ENCODE assay signal across 8 mouse cellular contexts in the genomic region with DNA sequence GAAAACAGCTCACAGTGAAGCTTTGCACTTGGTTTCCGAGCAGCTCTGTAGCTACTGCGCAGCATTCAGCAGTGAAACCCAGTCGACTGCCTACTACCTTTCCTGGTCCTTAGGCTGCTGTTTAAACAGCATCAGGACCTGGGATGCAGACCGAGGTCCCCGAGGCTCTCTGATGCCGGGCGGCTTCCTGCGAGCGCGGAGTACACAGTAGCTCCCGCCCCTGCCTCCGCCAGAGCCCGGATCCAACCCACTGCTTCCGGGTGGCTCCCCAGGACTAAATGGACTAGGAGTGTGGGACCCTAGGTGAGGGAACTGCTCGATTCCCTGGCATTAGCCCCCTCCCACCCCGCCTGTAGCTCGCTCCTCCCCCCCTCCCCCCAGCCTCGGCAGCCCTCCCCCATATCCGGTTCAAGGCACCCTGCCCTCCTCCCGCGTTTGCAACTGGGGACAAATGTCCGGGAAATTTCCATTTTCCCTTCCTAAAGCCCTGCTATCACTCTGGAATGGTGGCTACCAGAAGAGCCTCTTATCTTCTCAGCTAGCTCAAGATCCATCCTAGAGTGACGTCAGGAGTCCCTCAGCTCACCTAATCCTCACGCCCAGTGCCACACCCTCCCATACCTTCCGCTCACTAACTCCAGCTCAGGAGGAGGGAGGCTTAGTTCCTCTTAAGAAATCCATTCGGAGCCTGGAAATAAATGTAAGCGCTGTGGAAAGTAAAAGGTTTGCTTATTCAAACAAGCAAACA. TPM values are rescaled to one million over a fixed set of nuclear protein-coding genes. Genes with fewer than 3 reads are reported as not detected.
DNase-seq lines count a peak whose midpoint lies in the region; ATAC-seq and TF ChIP-seq lines count a peak whose summit lies in the region.

No protein-coding gene starts in this region.

- H3K27me3 ChIP-seq in embryonic facial prominence, embryonic 15.5 days: no peaks in the 10 kb centered on the region
- no peaks in the 10 kb centered on the region for H3K27me3 ChIP-seq in heart, embryonic 14.5 days (ENCODE audit: control insufficient read depth, insufficient read depth, low read length)
- no peaks in the 10 kb centered on the region for H3K27me3 ChIP-seq in lung, embryonic 15.5 days
- no peaks in the 10 kb centered on the region for H3K27me3 ChIP-seq in thymus, adult 2 months (ENCODE audit: control insufficient read depth, insufficient read depth, low read length)

- peaks cover 10% of the 10 kb centered on the region for H3K4me1 ChIP-seq in embryonic facial prominence, embryonic 15.5 days
- H3K4me1 ChIP-seq in heart, embryonic 14.5 days (ENCODE audit: control insufficient read depth in 2 of 2, insufficient read depth in 2 of 2, low read length in 2 of 2): peaks cover 2 to 5% of the 10 kb centered on the region in 2 experiments; a peak in 2 of 4 replicates
- H3K4me1 ChIP-seq in lung, embryonic 15.5 days: peaks cover 6% of the 10 kb centered on the region
- H3K4me1 ChIP-seq in olfactory bulb, adult 2 months (ENCODE audit: control insufficient read depth, insufficient read depth, low read length): 0 out of 2 replicates have a peak, but pooled peaks cover 3% of the 10 kb centered on the region
- H3K4me1 ChIP-seq in thymus, adult 2 months (replicated peaks; ENCODE audit: control insufficient read depth, insufficient read depth, low read length): peaks cover 4% of the 10 kb centered on the region

- H3K27ac ChIP-seq in embryonic facial prominence, embryonic 15.5 days (replicated peaks): peak overlapping the region; percentile 95
- peak overlapping the region; percentile 63 to 73 for H3K27ac ChIP-seq in heart, embryonic 14.5 days (replicated peaks in 1 of 2; ENCODE audit: control insufficient read depth in 1 of 2, insufficient read depth in 1 of 2, low read depth in 2 of 2, low read length in 2 of 2)
- H3K27ac ChIP-seq in lung, embryonic 15.5 days: peak overlapping the region; percentile 91
- H3K27ac ChIP-seq in olfactory bulb, adult 2 months (ENCODE audit: insufficient read depth, low read depth, low read length): peak overlapping the region; percentile 69
- peak overlapping the region; percentile 85 for H3K27ac ChIP-seq in thymus, adult 2 months (ENCODE audit: control insufficient read depth, insufficient read depth, low read length)

- peak; percentile 66 for ATAC-seq in embryonic facial prominence, embryonic 15.5 days (ENCODE audit: insufficient number of reproducible peaks, low FRiP score, low TSS enrichment, low read depth)
- ATAC-seq in heart, embryonic 14.5 days (ENCODE audit: insufficient number of reproducible peaks, insufficient read depth, low FRiP score, low read depth): peak; percentile 65
- ATAC-seq in lung, embryonic 15.5 days (ENCODE audit: borderline replicate concordance, extremely low read depth, low FRiP score, low TSS enrichment): peak; percentile 68

- TF ChIP-seq CTCF in olfactory bulb, adult 2 months (IDR thresholded peaks at IDR 0.05; ENCODE audit: insufficient read depth, low read depth, low read length): no peak
- no peak for TF ChIP-seq CTCF in thymus, adult 2 months (IDR thresholded peaks at IDR 0.05; ENCODE audit: borderline replicate concordance, control insufficient read depth, extremely low read depth, insufficient read depth, low read length, poor library complexity)

- H3K4me2 ChIP-seq in embryonic facial prominence, embryonic 15.5 days (replicated peaks): peak overlapping the region; percentile 81
- H3K4me2 ChIP-seq in heart, embryonic 14.5 days (ENCODE audit: low read length): peak overlapping the region; percentile 93
- peak overlapping the region; percentile 84 for H3K4me2 ChIP-seq in lung, embryonic 15.5 days

- WGBS in embryonic facial prominence, embryonic 15.5 days: 1% methylated on average over 27 of the region's 27 CpGs
- WGBS in heart, embryonic 14.5 days: under 1% methylated on average over 27 of the region's 27 CpGs
- WGBS in lung, embryonic 15.5 days: under 1% methylated on average over 27 of the region's 27 CpGs
- whole genome bisulfite sequencing in olfactory bulb, adult 2 months: 1% methylated on average over 26 of the region's 27 CpGs
- WGBS in thymus, adult 2 months: under 1% methylated on average over 25 of the region's 27 CpGs

- TF ChIP-seq POLR2A in olfactory bulb, adult 2 months (IDR thresholded peaks at IDR 0.05; ENCODE audit: insufficient read depth, low read depth, low read length): no peak
- TF ChIP-seq POLR2A in thymus, adult 2 months (IDR thresholded peaks at IDR 0.05; ENCODE audit: control insufficient read depth, extremely low read depth, insufficient read depth, low read length, poor library complexity): 0 out of 2 replicates have a peak, but pooled peaks have one; percentile 9

- H3K9me3 ChIP-seq in embryonic facial prominence, embryonic 15.5 days (replicated peaks): no peaks in the 10 kb centered on the region
- no peaks in the 10 kb centered on the region for H3K9me3 ChIP-seq in heart, embryonic 14.5 days (ENCODE audit: control insufficient read depth, low read length)
- no peaks in the 10 kb centered on the region for H3K9me3 ChIP-seq in lung, embryonic 15.5 days

- no peaks in the 10 kb centered on the region for H3K36me3 ChIP-seq in embryonic facial prominence, embryonic 15.5 days
- H3K36me3 ChIP-seq in heart, embryonic 14.5 days (ENCODE audit: control insufficient read depth, insufficient read depth, low read length): no peaks in the 10 kb centered on the region
- no peaks in the 10 kb centered on the region for H3K36me3 ChIP-seq in lung, embryonic 15.5 days
- H3K36me3 ChIP-seq in thymus, adult 2 months (ENCODE audit: control insufficient read depth, insufficient read depth, low read length): no peaks in the 10 kb centered on the region

- H3K9ac ChIP-seq in embryonic facial prominence, embryonic 15.5 days: peak overlapping the region; percentile 72
- H3K9ac ChIP-seq in heart, embryonic 14.5 days (ENCODE audit: low read length): peak overlapping the region; percentile 80
- peak overlapping the region; percentile 71 for H3K9ac ChIP-seq in lung, embryonic 15.5 days

- H3K4me3 ChIP-seq in embryonic facial prominence, embryonic 15.5 days (replicated peaks): peak overlapping the region; percentile 80
- peak overlapping the region; percentile 63 to 72 for H3K4me3 ChIP-seq in heart, embryonic 14.5 days (ENCODE audit: control insufficient read depth in 1 of 2, insufficient read depth in 1 of 2, low read depth in 1 of 2, low read length in 2 of 2)
- peak overlapping the region; percentile 78 for H3K4me3 ChIP-seq in lung, embryonic 15.5 days
- H3K4me3 ChIP-seq in olfactory bulb, adult 2 months (ENCODE audit: insufficient read depth, low read depth, low read length): peak overlapping the region; percentile 91
- peak overlapping the region; percentile 85 for H3K4me3 ChIP-seq in thymus, adult 2 months (ENCODE audit: control insufficient read depth, insufficient read depth, low read length)

- peak; percentile 81 for DNase-seq in CD4-positive helper T cell, adult 2 months (ENCODE audit: low read depth, low spot score)
- DNase-seq in adrenal gland, adult 2 months: peak; percentile 75
- DNase-seq in kidney, postnatal 36 days: peak; percentile 49 to 73
- DNase-seq in thymus, adult 2 months: peak; percentile 64

RNA-seq across cellular contexts. Expression of a gene that starts 14.5 kb away (rescaled TPM):
- total RNA-seq in adrenal gland, adult 2 months (2021): 1 to 10 TPM; 1.2 to 1.7 TPM
- polyA plus RNA-seq in adrenal gland, adult 2 months (2012; rRNA removed): 1.6 and 1.8 TPM in 2 replicates
- polyA plus RNA-seq in embryonic facial prominence, embryonic 15.5 days (2015; fragmentation: Nextera tagmentation; extraction: Ambion mirVana): 1.1 and 1.6 TPM in 2 replicates
- polyA plus RNA-seq in heart, embryonic 14.5 days (2014; fragmentation: Nextera tagmentation; extraction: Ambion mirVana): not detected in 2 replicates
- polyA plus RNA-seq in lung, embryonic 15.5 days (2015; fragmentation: Nextera tagmentation; extraction: Ambion mirVana): 0.69 and 0.89 TPM in 2 replicates
- not detected in 2 replicates for polyA plus RNA-seq in olfactory bulb, adult 2 months (2012; ENCODE audit: insufficient read depth, insufficient read length, low replicate concordance, missing spikeins)
- polyA plus RNA-seq in thymus, adult 2 months (2012; rRNA removed): 10.4 and 11.4 TPM in 2 replicates

Comparison
In these comparisons a context has a peak if more than half of its experiments do, and no peak if none do; other contexts are left out.
1. Peak in every context shown above with its lines: DNase-seq, ATAC-seq, H3K4me3 ChIP-seq and H3K27ac ChIP-seq.